Mouse (Mus musculus): ENCODE measurements around the gene Fam163a. TPM values are rescaled to one million over a fixed set of nuclear protein-coding genes. Genes with fewer than 3 reads are reported as not detected.

Gene Fam163a
- polyA plus RNA-seq, 1 experiment from 2014 or later = 0.31 TPM

Other genes starting within 250 kb of the Fam163a start
- 12.9 and 13.6 TPM in 2 replicates for gene Cep350, start 231.8 kb downstream of the Fam163a start, polyA plus RNA-seq (2015; fragmentation: Nextera tagmentation; extraction: Ambion mirVana)
- 114 and 117 TPM in 2 replicates for gene Tor1aip2, start 169.6 kb downstream of the Fam163a start, polyA plus RNA-seq (2015; fragmentation: Nextera tagmentation; extraction: Ambion mirVana)
- 43.8 and 48.7 TPM in 2 replicates for gene Tor1aip1, start 168.5 kb downstream of the Fam163a start, polyA plus RNA-seq (2015; fragmentation: Nextera tagmentation; extraction: Ambion mirVana)
- gene Tdrd5, start 98.6 kb upstream of the Fam163a start, polyA plus RNA-seq (2015; fragmentation: Nextera tagmentation; extraction: Ambion mirVana) = 0.43 and 1.3 TPM in 2 replicates
- not detected in 2 replicates for gene Nphs2, start 105.7 kb upstream of the Fam163a start, polyA plus RNA-seq (2015; fragmentation: Nextera tagmentation; extraction: Ambion mirVana)
- gene Gm2000, start 161.0 kb upstream of the Fam163a start, polyA plus RNA-seq (2015; fragmentation: Nextera tagmentation; extraction: Ambion mirVana) = 975 and 1,206 TPM in 2 replicates
- gene Axdnd1, start 216.1 kb upstream of the Fam163a start, polyA plus RNA-seq (2015; fragmentation: Nextera tagmentation; extraction: Ambion mirVana) = 0.31 and 0.47 TPM in 2 replicates

Data from embryonic facial prominence, embryonic 13.5 days (tissue).